Mouse (Mus musculus) mouse embryonic stem cell (cell line): ENCODE data around the gene Zc3h15.
"Not testable (repeated sequence)": the region's sequence is repeated elsewhere in the genome, so short reads cannot be mapped to it uniquely, and the experiment has no call there.

Experiments used
- in situ Hi-C, 2 experiments: fragments of 300-500 bp; cut with MboI; formaldehyde crosslinking; loops; 1 replicate in 1 of 2; 3 replicates in 1 of 2; pipeline ENCODE4 v1.14.3; 2019 to 2020; ENCODE audit warnings: low sequenced_read_pairs in 2 of 2, low pct_unique_long_range_greater_than_20kb in 1 of 2, mixed read lengths in 1 of 2; ENCODE audit not compliant: unreplicated experiment in 1 of 2

Gene Zc3h15

GRCm38 (mm10) chr2:83699324-83699723 lies 55.1 kb downstream of the Zc3h15 start:
- in situ Hi-C loops: no loop called here

GRCm38 (mm10) chr2:83700667-83701066 lies 56.4 kb downstream of the Zc3h15 start:
- in situ Hi-C loops: no loop called here

GRCm38 (mm10) chr2:83702411-83702810 lies 58.2 kb downstream of the Zc3h15 start:
- in situ Hi-C loops: no loop called here

DNA sequence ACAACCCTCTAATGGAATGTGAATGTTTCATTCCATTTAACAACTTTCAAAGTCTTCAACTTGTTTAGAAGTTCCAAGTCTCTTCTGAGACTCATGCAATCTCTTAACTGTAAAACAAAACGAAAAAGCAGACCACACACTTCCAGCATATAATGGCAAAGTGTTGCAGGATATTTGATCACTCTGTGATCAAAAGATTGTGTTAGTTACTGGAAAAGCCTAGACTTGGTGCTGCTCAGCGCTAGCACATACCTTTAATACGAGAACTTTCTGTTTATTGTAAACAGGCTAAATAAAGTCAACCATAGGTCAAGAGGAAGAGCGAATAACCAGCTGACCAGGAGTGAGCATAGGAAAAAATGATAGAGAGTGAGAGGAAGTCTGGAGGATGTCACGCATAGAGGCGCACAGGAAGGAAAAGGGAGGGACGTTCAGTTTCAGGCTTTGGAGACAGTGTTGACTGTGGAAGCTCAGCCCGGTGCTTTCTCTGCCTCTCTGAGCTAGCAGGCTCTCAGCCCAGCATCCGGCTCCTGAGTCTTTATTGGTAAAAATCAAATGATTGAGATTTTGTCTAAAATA lies 61.4 kb downstream of the Zc3h15 start:
- in situ Hi-C loops: no loop called here

DNA sequence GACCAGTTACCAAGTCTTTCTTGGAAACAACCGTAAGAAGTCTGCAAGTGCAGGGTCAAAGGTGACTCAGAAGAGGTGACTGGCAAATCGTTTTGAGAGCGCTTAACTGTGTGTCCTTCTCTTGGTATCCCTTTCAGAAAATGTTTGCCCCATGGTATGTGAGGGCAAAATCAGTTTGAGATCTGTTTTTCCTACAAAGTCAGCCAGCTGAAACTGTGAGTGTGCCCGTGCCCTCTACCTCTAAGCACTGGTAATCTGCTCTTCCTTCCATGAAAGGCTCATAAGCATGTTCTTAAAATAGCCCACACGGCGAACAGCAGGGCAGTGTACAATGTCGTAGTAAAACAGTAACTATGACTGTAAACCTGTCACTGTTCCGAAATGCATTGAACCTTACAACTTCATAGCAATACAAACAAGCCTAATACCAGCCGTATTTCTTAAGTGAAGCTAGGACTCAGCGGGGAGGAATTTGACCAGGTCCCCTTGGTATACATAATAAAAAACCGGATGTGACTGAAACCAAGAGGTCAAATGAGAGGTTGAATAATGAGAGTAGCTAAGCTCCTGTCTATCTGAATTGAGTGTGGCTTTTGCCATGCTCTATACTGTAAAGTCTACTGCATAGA lies 65.8 kb downstream of the Zc3h15 start:
- in situ Hi-C loops: no loop called here

- in situ Hi-C loops: not testable (repeated sequence)
These were observed 69.0 kb downstream of the Zc3h15 start for GRCm38 (mm10) chr2:83713281-83713680.

DNA sequence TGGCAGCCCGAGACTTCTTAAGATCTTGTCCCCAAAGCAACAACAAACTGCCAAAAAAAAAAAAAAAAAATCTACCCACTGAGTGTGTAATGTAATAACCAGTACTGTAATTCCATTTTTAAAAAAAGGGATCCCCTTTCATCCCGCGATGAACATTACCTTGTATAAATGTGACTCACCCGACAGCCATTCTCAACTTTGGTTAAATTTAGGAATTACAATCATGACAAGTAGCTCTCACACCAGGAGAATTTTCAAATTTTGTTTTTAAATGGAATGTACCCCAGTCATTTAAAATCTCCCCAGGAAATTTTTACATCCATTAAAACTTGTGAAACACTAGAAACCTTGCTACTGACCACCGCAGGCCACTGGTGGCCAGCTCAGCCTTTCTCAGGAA lies 69.7 kb downstream of the Zc3h15 start:
- in situ Hi-C loops: no loop called here
